Mouse (Mus musculus) liver, embryonic 14.5 days (tissue): ENCODE results near the gene Zmat3. TPM values are rescaled to one million over a fixed set of nuclear protein-coding genes. Genes with fewer than 3 reads are reported as not detected.

Experiments
- ATAC-seq: fragments of 200-750 bp; cut with Nextera tagmentation; 2 replicates; pipeline ENCODE4 v1.8.0; 2017; ENCODE audit warnings: moderate number of reproducible peaks, mild to moderate bottlenecking, moderate library complexity; ENCODE audit not compliant: insufficient read depth
- DNase-seq, 3 experiments: peaks; one replicate each; pipeline ENCODE4 v3.0.0-alpha.2; 2012 to 2013; ENCODE audit warnings: low read depth in 3 of 3, low spot score in 3 of 3
- H3K27ac ChIP-seq: fragments of 300-500 bp; sonication (generic); 2 replicates; pipeline ENCODE4 v1.5.1; 2014; ENCODE audit warnings: moderate library complexity, mild to moderate bottlenecking, control low read depth, inconsistent platforms
- H3K27me3 ChIP-seq: fragments of 300-500 bp; sonication (generic); 2 replicates; pipeline ENCODE4 v1.6.1; 2014; ENCODE audit warnings: mild to moderate bottlenecking, low read length, moderate library complexity; ENCODE audit not compliant: control insufficient read depth, insufficient read depth
- H3K36me3 ChIP-seq: fragments of 300-500 bp; sonication (generic); replicated peaks from 2 replicates; pipeline ENCODE4 v1.6.1; 2014; ENCODE audit warnings: low read depth; ENCODE audit not compliant: control insufficient read depth, insufficient read depth
- H3K4me1 ChIP-seq, 2 experiments: fragments of 200-500 bp in 1 of 2; fragments of 300-500 bp in 1 of 2; sonication (generic) in 1 of 2; replicated peaks; 2 replicates each; pipeline ENCODE4 v1.6.1; 2012 to 2014; ENCODE audit warnings: antibody characterized with exemption in 1 of 2, inconsistent platforms in 1 of 2, low read length in 1 of 2; ENCODE audit not compliant: control insufficient read depth in 2 of 2, insufficient read depth in 2 of 2
- H3K4me2 ChIP-seq: fragments of 300-500 bp; sonication (generic); 2 replicates; pipeline ENCODE4 v1.6.1; 2014; ENCODE audit warnings: low read depth, mild to moderate bottlenecking, control low read depth, moderate library complexity
- H3K4me3 ChIP-seq, 2 experiments: fragments of 200-500 bp in 1 of 2; fragments of 300-500 bp in 1 of 2; sonication (generic) in 1 of 2; 2 replicates each; pipeline ENCODE4 v1.5.1; 2012 to 2014; ENCODE audit warnings: low read depth in 2 of 2, low read length in 2 of 2, mild to moderate bottlenecking in 2 of 2, control low read depth in 1 of 2, inconsistent platforms in 1 of 2, moderate library complexity in 1 of 2; ENCODE audit not compliant: insufficient read depth in 1 of 2
- H3K9ac ChIP-seq: fragments of 300-500 bp; sonication (generic); replicated peaks from 2 replicates; pipeline ENCODE4 v1.6.1; 2014; ENCODE audit warnings: mild to moderate bottlenecking, control low read depth, moderate library complexity
- H3K9me3 ChIP-seq: fragments of 300-500 bp; sonication (generic); 2 replicates; pipeline ENCODE4 v1.6.1; 2016; ENCODE audit warnings: low read length, mixed read lengths; ENCODE audit not compliant: control insufficient read depth
- CTCF ChIP-seq: IDR thresholded peaks from 2 replicates; pipeline ENCODE4 v1.5.1; 2016; ENCODE audit warnings: antibody characterized with exemption, low read depth, control low read depth
- EP300 ChIP-seq: IDR thresholded peaks from 2 replicates; pipeline ENCODE4 v1.6.1; 2016; ENCODE audit warnings: antibody characterized with exemption, low read depth
- WGBS: fragments of 180-500 bp; shearing (Covaris S2); extraction: QIAGEN DNeasy Blood & Tissue Kit; methylation state at CpG from one replicate; pipeline ENCODE4 v1.1.7; 2014; ENCODE audit not compliant: insufficient replicate concordance; 5-methylcytosine and 5-hydroxymethylcytosine counted together
- polyA plus RNA-seq, 2 experiments: library from polyadenylated mRNA; depleted of rRNA in 1 of 2; stranded (reverse) in 1 of 2; unstranded in 1 of 2; fragments of >200 nt; fragmentation: Nextera tagmentation in 1 of 2; extraction: Ambion mirVana in 1 of 2; gene quantifications; 2 replicates each; pipeline versions ENCODE4 v1.2.1 to v1.2.3; 2012 to 2014

Zmat3 gene
- 0.62 and 0.74 TPM in 2 replicates for polyA plus RNA-seq (2012; rRNA removed)
- 0.42 and 0.43 TPM in 2 replicates for polyA plus RNA-seq (2014; fragmentation: Nextera tagmentation; extraction: Ambion mirVana)

- peaks cover 0 to 8% of the 10 kb centered on the region in 2 experiments; a peak in 3 of 4 replicates for H3K4me1 ChIP-seq
- TF ChIP-seq CTCF (no peak), EP300 (no peak)
- H3K27me3 ChIP-seq, result peaks cover 18% of the 10 kb centered on the region
- peak within 1 kb of the TSS; percentile 92 for H3K4me2 ChIP-seq
- no peak within 1 kb of the TSS for H3K27ac ChIP-seq
- no peaks in the 10 kb centered on the region for H3K36me3 ChIP-seq
- ATAC-seq (peak; percentile 71), DNase-seq (peak; percentile 31 to 49 (median 44))
- H3K9me3 ChIP-seq, result no peaks in the 10 kb centered on the region
- peak within 1 kb of the TSS; percentile 60 for H3K9ac ChIP-seq
- 2% methylated on average over 39 of the region's 48 CpGs for WGBS
- peak within 1 kb of the TSS; percentile 56 to 78 for H3K4me3 ChIP-seq
Measured at GRCm38 (mm10) chr3:32365546-32366245, at the start of gene Zmat3. Gene Zmat3 (minus strand): TSS chr3:32366014.

DNA sequence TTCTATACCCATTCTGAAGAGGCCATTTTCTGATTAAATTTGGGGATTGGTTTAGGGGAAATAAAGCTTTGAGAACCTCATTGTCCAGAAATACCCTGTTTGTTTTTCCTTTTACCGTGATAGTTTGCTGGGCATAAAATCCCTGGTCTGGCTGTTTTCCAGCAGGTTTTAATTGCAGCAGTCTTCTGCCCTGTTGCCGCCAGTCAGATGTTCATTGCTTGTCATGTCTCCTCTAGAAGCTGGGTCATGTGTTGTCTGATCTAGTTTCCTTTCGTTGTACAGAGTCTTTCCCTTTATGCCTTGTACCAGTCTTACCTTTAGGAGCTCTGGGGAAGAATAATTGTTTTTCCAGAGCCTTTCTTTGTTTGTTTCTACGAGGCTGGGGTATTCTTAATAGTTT is 48.6 kb upstream of the Zmat3 start:
- DNase-seq (no peak), ATAC-seq (no peak)
- no peak overlapping the region for H3K9ac ChIP-seq
- no peaks in the 10 kb centered on the region for H3K27me3 ChIP-seq
- no peaks in the 10 kb centered on the region for H3K9me3 ChIP-seq
- H3K27ac ChIP-seq, result no peak overlapping the region
- WGBS, result 56% methylated on average over 4 of the region's 4 CpGs
- H3K4me1 ChIP-seq, result peaks cover 0 to 2% of the 10 kb centered on the region in 2 experiments; a peak in 1 of 4 replicates
- H3K4me3 ChIP-seq, result no peak overlapping the region
- H3K36me3 ChIP-seq, result no peaks in the 10 kb centered on the region
- no peak overlapping the region for H3K4me2 ChIP-seq
- TF ChIP-seq EP300 (no peak), CTCF (no peak)

GRCm38 (mm10) chr3:32412502-32413044 is 46.8 kb upstream of the Zmat3 start:
- TF ChIP-seq EP300 (no peak), CTCF (no peak)
- 76% methylated on average over 7 of the region's 7 CpGs for WGBS

DNA sequence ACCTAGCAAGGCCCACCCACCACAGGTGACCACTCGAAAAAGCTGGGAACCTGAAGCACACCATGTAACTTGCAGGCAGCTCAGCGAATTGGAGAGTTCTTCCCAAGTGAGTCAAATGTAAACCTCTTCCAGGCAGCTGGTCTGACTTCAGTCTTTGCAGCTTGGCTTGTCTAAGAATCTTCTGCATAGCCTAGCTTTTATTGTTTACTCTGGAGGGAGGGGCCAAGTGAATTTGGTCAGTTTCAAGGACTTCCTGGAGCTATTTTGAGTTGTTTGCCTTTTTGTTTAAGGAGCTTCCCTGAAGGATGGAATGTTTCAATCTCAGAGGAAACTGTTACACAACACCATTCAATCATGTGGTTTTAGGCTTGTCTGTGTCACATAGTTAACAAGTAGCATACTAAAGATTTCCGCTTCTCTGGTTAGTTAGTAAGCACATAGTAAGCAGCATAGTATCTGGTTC is 43.0 kb upstream of the Zmat3 start:
- Histone ChIP-seq H3K27ac (no peak overlapping the region), H3K9me3 (no peaks in the 10 kb centered on the region), H3K4me3 (no peak overlapping the region), H3K4me2 (no peak overlapping the region), H3K27me3 (no peaks in the 10 kb centered on the region), H3K36me3 (no peaks in the 10 kb centered on the region), H3K4me1 (peaks cover 8 to 24% of the 10 kb centered on the region in 2 experiments), H3K9ac (no peak overlapping the region)
- 72% methylated on average over 3 of the region's 3 CpGs for WGBS
- ATAC-seq (no peak), DNase-seq (no peak)
- no peak for TF ChIP-seq CTCF

More at GRCm38 (mm10) chr3:32412502-32413044, 46.8 kb upstream of the Zmat3 start:
- no peak overlapping the region for H3K27ac ChIP-seq
- H3K36me3 ChIP-seq, result no peaks in the 10 kb centered on the region
- no peak overlapping the region for H3K9ac ChIP-seq
- ATAC-seq, result no peak
- H3K4me2 ChIP-seq, result no peak overlapping the region
- DNase-seq, result no peak
- no peak overlapping the region for H3K4me3 ChIP-seq
- H3K27me3 ChIP-seq, result no peaks in the 10 kb centered on the region
- H3K4me1 ChIP-seq, result peaks cover 0 to 12% of the 10 kb centered on the region in 2 experiments; a peak in 2 of 4 replicates
- H3K9me3 ChIP-seq, result no peaks in the 10 kb centered on the region

- H3K9ac ChIP-seq, result no peak overlapping the region
- no peaks in the 10 kb centered on the region for H3K9me3 ChIP-seq
- H3K4me1 ChIP-seq, result peaks cover 8 to 24% of the 10 kb centered on the region in 2 experiments
- ATAC-seq (no peak), DNase-seq (no peak)
- no peak overlapping the region for H3K27ac ChIP-seq
- H3K4me2 ChIP-seq, result no peak overlapping the region
- 37% methylated on average over 6 of the region's 6 CpGs for WGBS
- TF ChIP-seq EP300 (no peak), CTCF (no peak)
- H3K27me3 ChIP-seq, result no peaks in the 10 kb centered on the region
- H3K36me3 ChIP-seq, result no peaks in the 10 kb centered on the region
- no peak overlapping the region for H3K4me3 ChIP-seq
Measured at GRCm38 (mm10) chr3:32406804-32407203, 41.0 kb upstream of the Zmat3 start.
